Mouse (Mus musculus) MN1 (cell line): ENCODE measurements around the gene Fbxo2.
A peak's percentile ranks its signal among the peaks of the same experiment; 100 is the strongest.
"Not testable (repeated sequence)": the region's sequence is repeated elsewhere in the genome, so short reads cannot be mapped to it uniquely, and the experiment has no call there.

ENCODE experiments used
- DNase-seq: peaks from one replicate; pipeline ENCODE4 v3.0.0-alpha.2; 2016; ENCODE audit warnings: low spot score

The Fbxo2 gene

GRCm38 (mm10) chr4:148160436-148161390 lies at the start of gene Fbxo2, which contains the start of gene Fbxo44:
TSS of gene Fbxo2 (plus strand) at chr4:148160621.
TSS of gene Fbxo44 (minus strand) at chr4:148160482.
- peak; percentile 79 for DNase-seq

GRCm38 (mm10) chr4:148112519-148112918 lies 47.9 kb upstream of the Fbxo2 start:
- DNase-seq: no peak

- peak; percentile 93 for DNase-seq
These were observed 45.5 kb upstream of the Fbxo2 start for GRCm38 (mm10) chr4:148114758-148115391.

- DNase-seq: peak; percentile 89
These were observed 45.0 kb upstream of the Fbxo2 start for GRCm38 (mm10) chr4:148115467-148115866.

GRCm38 (mm10) chr4:148116657-148117056 lies 43.8 kb upstream of the Fbxo2 start:
- no peak for DNase-seq

- no peak for DNase-seq
These were observed 43.0 kb upstream of the Fbxo2 start for GRCm38 (mm10) chr4:148117392-148117791.

- not testable (repeated sequence) for DNase-seq
These were observed 40.8 kb upstream of the Fbxo2 start for GRCm38 (mm10) chr4:148119578-148119977.

- no peak for DNase-seq
These were observed 39.9 kb upstream of the Fbxo2 start for GRCm38 (mm10) chr4:148120555-148120954.

GRCm38 (mm10) chr4:148121362-148121761 lies 39.1 kb upstream of the Fbxo2 start:
- DNase-seq: no peak

- peak; percentile 32 for DNase-seq
These were observed 38.3 kb upstream of the Fbxo2 start for GRCm38 (mm10) chr4:148121982-148122693.

GRCm38 (mm10) chr4:148122694-148123066 lies 37.7 kb upstream of the Fbxo2 start:
- no peak for DNase-seq

GRCm38 (mm10) chr4:148128241-148128640 lies 32.2 kb upstream of the Fbxo2 start:
- DNase-seq: no peak

- no peak for DNase-seq
These were observed 31.7 kb upstream of the Fbxo2 start for GRCm38 (mm10) chr4:148128672-148129071.

- DNase-seq: no peak
These were observed 30.3 kb upstream of the Fbxo2 start, which contains the start of gene Mad2l2 for GRCm38 (mm10) chr4:148130133-148130532. TSS of gene Mad2l2 (plus strand) at chr4:148130384.

GRCm38 (mm10) chr4:148130561-148131413 lies 29.6 kb upstream of the Fbxo2 start, which contains the start of gene Draxin:
TSS of gene Draxin (minus strand) at chr4:148130698.
- peak; percentile 89 for DNase-seq

GRCm38 (mm10) chr4:148131497-148132081 lies 28.8 kb upstream of the Fbxo2 start:
- DNase-seq: peak; percentile 52

GRCm38 (mm10) chr4:148134988-148135387 lies 25.4 kb upstream of the Fbxo2 start:
- DNase-seq: no peak

- DNase-seq: no peak
These were observed 22.9 kb upstream of the Fbxo2 start for GRCm38 (mm10) chr4:148137503-148137902.

GRCm38 (mm10) chr4:148139767-148140097 lies 20.7 kb upstream of the Fbxo2 start:
- no peak for DNase-seq

- peak; percentile 95 for DNase-seq
These were observed 20.1 kb upstream of the Fbxo2 start for GRCm38 (mm10) chr4:148140098-148141011.
